Mouse (Mus musculus): ENCODE results near the gene Higd1b. TPM values are rescaled to one million over a fixed set of nuclear protein-coding genes. Genes with fewer than 3 reads are reported as not detected.

Gene Higd1b
- polyA plus RNA-seq, 1 experiment from 2014 or later: not detected

GRCm38 (mm10) chr11:102838616-102839150 lies 3.0 kb downstream of the Higd1b start:
- no peak overlapping the region for H3K9ac ChIP-seq
- H3K9me3 ChIP-seq (replicated peaks): no peaks in the 10 kb centered on the region
- H3K27me3 ChIP-seq: no peaks in the 10 kb centered on the region; the same call in 1 of the 2 replicates
- no peak overlapping the region for H3K27ac ChIP-seq (replicated peaks)
- H3K4me2 ChIP-seq: no peak overlapping the region
- ATAC-seq (ENCODE audit: insufficient read depth): no peak
- no peaks in the 10 kb centered on the region for H3K4me1 ChIP-seq (replicated peaks)
- H3K4me3 ChIP-seq (replicated peaks): no peak overlapping the region
- peaks cover 72% of the 10 kb centered on the region for H3K36me3 ChIP-seq (replicated peaks)
- WGBS (ENCODE audit: insufficient replicate concordance): 82% methylated on average over 9 of the region's 9 CpGs

DNA sequence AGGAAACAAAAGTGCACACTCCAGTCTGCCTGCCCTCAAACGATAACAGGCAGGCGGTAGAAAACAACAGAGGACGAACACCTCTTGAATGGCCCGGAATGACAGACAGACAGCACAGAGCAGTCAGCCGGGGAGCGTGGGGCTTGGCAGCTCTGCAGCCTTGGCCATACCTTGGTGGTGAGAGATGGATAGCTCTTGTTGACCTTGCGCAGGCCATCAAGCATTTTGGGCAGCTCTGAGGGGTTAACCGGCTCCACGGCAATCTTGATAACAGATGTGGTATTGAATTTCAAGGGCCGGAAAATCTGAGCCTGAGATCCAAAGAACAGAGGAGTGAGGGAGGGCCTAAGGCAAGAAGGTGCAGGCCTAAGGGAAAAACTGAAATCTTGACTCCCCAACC lies 10.3 kb downstream of the Higd1b start:
- no peak for ATAC-seq (ENCODE audit: insufficient read depth)
- no peaks in the 10 kb centered on the region for H3K9me3 ChIP-seq (replicated peaks)
- H3K9ac ChIP-seq: no peak overlapping the region
- no peak overlapping the region for H3K4me3 ChIP-seq (replicated peaks)
- no peaks in the 10 kb centered on the region for H3K27me3 ChIP-seq
- peaks cover 100% of the 10 kb centered on the region for H3K36me3 ChIP-seq (replicated peaks)
- no peak overlapping the region for H3K27ac ChIP-seq (replicated peaks)
- no peaks in the 10 kb centered on the region for H3K4me1 ChIP-seq (replicated peaks)
- no peak overlapping the region for H3K4me2 ChIP-seq
- WGBS (ENCODE audit: insufficient replicate concordance): 83% methylated on average over 10 of the region's 10 CpGs

GRCm38 (mm10) chr11:102851883-102852282 lies 16.2 kb downstream of the Higd1b start:
- WGBS (ENCODE audit: insufficient replicate concordance): 59% methylated on average over 5 of the region's 5 CpGs
- Histone ChIP-seq H3K4me2 (no peak overlapping the region), H3K36me3 (replicated peaks) (peaks cover 98% of the 10 kb centered on the region)

GRCm38 (mm10) chr11:102853760-102854159 lies 18.1 kb downstream of the Higd1b start:
- Histone ChIP-seq H3K9me3 (replicated peaks) (no peaks in the 10 kb centered on the region), H3K4me3 (replicated peaks) (no peak overlapping the region), H3K4me2 (no peak overlapping the region), H3K27me3 (no peaks in the 10 kb centered on the region), H3K36me3 (replicated peaks) (peaks cover 98% of the 10 kb centered on the region), H3K27ac (replicated peaks) (no peak overlapping the region), H3K4me1 (replicated peaks) (no peaks in the 10 kb centered on the region), H3K9ac (no peak overlapping the region)
- ATAC-seq (ENCODE audit: insufficient read depth): no peak

More at GRCm38 (mm10) chr11:102851883-102852282, 16.2 kb downstream of the Higd1b start:
- Histone ChIP-seq H3K27me3 (no peaks in the 10 kb centered on the region), H3K27ac (replicated peaks) (no peak overlapping the region), H3K9me3 (replicated peaks) (no peaks in the 10 kb centered on the region), H3K4me1 (replicated peaks) (no peaks in the 10 kb centered on the region), H3K4me3 (replicated peaks) (no peak overlapping the region), H3K9ac (no peak overlapping the region)
- no peak for ATAC-seq (ENCODE audit: insufficient read depth)

DNA sequence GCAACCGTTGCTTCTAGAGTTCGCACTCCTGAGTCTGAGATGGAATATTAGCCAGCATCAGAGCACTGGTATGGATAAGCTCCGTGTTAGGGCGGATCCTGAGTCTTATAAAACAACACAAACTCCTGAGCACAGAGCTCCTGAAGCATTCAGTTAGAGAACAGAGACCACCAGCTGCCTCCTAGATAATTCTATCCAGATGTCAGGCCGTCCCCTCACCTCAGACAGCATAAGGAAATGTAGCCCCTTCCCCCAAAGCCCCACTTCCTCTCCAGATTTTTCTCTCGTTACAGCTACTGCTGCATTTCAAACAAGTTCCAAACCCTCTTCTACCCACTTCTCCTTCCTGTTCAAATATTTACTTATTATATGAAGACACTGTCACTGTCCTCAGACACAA lies 20.3 kb downstream of the Higd1b start:
- Histone ChIP-seq H3K4me1 (replicated peaks) (no peaks in the 10 kb centered on the region), H3K27me3 (no peaks in the 10 kb centered on the region), H3K4me3 (replicated peaks) (no peak overlapping the region), H3K9me3 (replicated peaks) (no peaks in the 10 kb centered on the region), H3K27ac (replicated peaks) (no peak overlapping the region), H3K36me3 (replicated peaks) (peaks cover 98% of the 10 kb centered on the region), H3K9ac (no peak overlapping the region), H3K4me2 (no peak overlapping the region)
- WGBS (ENCODE audit: insufficient replicate concordance): 71% methylated on average over 6 of the region's 6 CpGs
- no peak for ATAC-seq (ENCODE audit: insufficient read depth)

GRCm38 (mm10) chr11:102858951-102859350 lies 23.3 kb downstream of the Higd1b start:
- Histone ChIP-seq H3K4me3 (replicated peaks) (no peak overlapping the region), H3K27me3 (no peaks in the 10 kb centered on the region), H3K27ac (replicated peaks) (no peak overlapping the region), H3K36me3 (replicated peaks) (peaks cover 99% of the 10 kb centered on the region), H3K9ac (no peak overlapping the region), H3K4me1 (replicated peaks) (no peaks in the 10 kb centered on the region), H3K4me2 (no peak overlapping the region), H3K9me3 (replicated peaks) (no peaks in the 10 kb centered on the region)
- ATAC-seq (ENCODE audit: insufficient read depth): no peak
- 89% methylated on average over 11 of the region's 11 CpGs for WGBS (ENCODE audit: insufficient replicate concordance)

GRCm38 (mm10) chr11:102859933-102860332 lies 24.3 kb downstream of the Higd1b start:
- no peaks in the 10 kb centered on the region for H3K27me3 ChIP-seq
- H3K4me2 ChIP-seq: no peak overlapping the region
- H3K27ac ChIP-seq (replicated peaks): no peak overlapping the region
- H3K4me1 ChIP-seq (replicated peaks): no peaks in the 10 kb centered on the region
- no peak for ATAC-seq (ENCODE audit: insufficient read depth)
- H3K4me3 ChIP-seq (replicated peaks): no peak overlapping the region
- H3K9me3 ChIP-seq (replicated peaks): no peaks in the 10 kb centered on the region
- H3K9ac ChIP-seq: no peak overlapping the region
- WGBS (ENCODE audit: insufficient replicate concordance): 88% methylated on average over 8 of the region's 8 CpGs
- peaks cover 99% of the 10 kb centered on the region for H3K36me3 ChIP-seq (replicated peaks)

DNA sequence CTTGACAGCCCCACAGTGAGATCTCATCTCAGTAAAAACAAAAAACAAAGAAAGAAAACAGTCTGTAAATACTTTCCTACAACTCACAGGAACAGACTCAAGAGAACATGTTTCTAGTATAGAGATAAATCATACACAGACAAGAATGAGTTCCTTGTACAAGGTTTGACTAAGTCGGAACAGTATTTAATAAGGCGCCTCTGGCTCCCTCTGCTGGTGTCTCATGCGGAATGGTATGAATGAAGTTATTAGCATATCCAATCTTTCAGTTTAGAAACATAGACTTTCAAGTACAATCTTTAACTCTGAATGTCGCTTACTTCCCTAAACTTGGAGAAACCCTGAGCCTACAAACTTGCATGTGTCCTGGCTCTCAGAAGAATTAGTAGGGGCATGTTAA lies 28.6 kb downstream of the Higd1b start:
- Histone ChIP-seq H3K4me3 (replicated peaks) (no peak overlapping the region), H3K9me3 (replicated peaks) (no peaks in the 10 kb centered on the region), H3K36me3 (replicated peaks) (peaks cover 97% of the 10 kb centered on the region), H3K4me1 (replicated peaks) (no peaks in the 10 kb centered on the region), H3K9ac (no peak overlapping the region), H3K4me2 (no peak overlapping the region), H3K27me3 (no peaks in the 10 kb centered on the region), H3K27ac (replicated peaks) (no peak overlapping the region)
- no peak for ATAC-seq (ENCODE audit: insufficient read depth)
- 47% methylated on average over 4 of the region's 4 CpGs for WGBS (ENCODE audit: insufficient replicate concordance)

DNA sequence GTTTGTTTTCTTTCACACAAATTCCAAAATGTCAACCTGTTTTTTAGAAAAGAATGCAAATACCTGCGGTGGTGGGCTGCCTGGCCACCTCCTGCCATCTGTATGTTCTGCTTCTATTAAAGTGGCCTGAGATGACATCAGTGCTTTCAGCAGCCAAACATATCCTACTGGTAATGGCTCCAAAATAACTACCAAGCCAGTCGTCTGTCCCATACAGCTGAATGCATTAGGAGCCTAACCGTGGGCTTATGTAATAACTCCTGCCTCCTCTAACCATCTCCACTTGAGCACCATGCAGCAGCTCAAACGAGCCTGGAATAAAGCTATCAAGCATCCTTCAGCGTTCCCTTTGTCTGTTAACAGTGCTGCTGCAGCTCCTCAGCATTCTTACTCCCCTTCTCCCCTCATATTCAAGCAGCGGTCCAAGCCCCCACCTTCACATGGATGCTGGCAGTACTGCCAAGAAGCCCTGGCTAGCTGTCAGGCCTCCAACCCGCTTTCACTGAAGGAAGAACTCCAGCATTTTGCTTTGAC lies 39.2 kb downstream of the Higd1b start:
- ATAC-seq (ENCODE audit: insufficient read depth): no peak
- H3K4me1 ChIP-seq (replicated peaks): peaks cover 14% of the 10 kb centered on the region
- no peak overlapping the region for H3K4me2 ChIP-seq
- no peak overlapping the region for H3K27ac ChIP-seq (replicated peaks)
- H3K9ac ChIP-seq: no peak overlapping the region
- no peak overlapping the region for H3K4me3 ChIP-seq (replicated peaks)
- 82% methylated on average over 7 of the region's 7 CpGs for WGBS (ENCODE audit: insufficient replicate concordance)
- H3K36me3 ChIP-seq (replicated peaks): peaks cover 70% of the 10 kb centered on the region
- no peaks in the 10 kb centered on the region for H3K9me3 ChIP-seq (replicated peaks)
- H3K27me3 ChIP-seq: no peaks in the 10 kb centered on the region

DNA sequence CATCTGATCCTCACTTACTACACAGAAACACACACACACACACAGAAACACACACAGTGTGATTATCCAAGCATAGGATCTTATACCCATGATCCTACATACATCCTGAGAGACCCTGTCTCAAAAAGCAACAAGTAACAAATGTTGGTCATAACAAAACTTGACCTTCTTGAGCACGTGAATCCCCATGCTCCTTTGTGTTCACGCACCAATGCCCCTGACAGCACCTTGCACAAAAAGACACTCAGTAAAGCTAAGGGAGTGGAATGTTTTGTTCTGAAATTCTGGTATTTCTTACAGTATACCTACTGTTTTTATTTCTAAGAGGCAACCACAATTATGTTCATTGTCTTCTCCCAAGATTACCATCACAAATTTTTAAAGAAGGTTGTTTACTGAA lies 43.9 kb downstream of the Higd1b start:
- Histone ChIP-seq H3K4me3 (replicated peaks) (peak overlapping the region; percentile 83), H3K27me3 (peaks cover 22% of the 10 kb centered on the region), H3K4me2 (peak overlapping the region; percentile 82), H3K36me3 (replicated peaks) (peaks cover 33% of the 10 kb centered on the region), H3K27ac (replicated peaks) (no peak overlapping the region), H3K4me1 (replicated peaks) (peaks cover 45% of the 10 kb centered on the region), H3K9me3 (replicated peaks) (no peaks in the 10 kb centered on the region), H3K9ac (peak overlapping the region; percentile 86; the same call in 1 of the 2 replicates)
- 74% methylated on average over 2 of the region's 2 CpGs for WGBS (ENCODE audit: insufficient replicate concordance)
- ATAC-seq (ENCODE audit: insufficient read depth): no peak

- H3K4me1 ChIP-seq (replicated peaks): peaks cover 55% of the 10 kb centered on the region
- peaks cover 21% of the 10 kb centered on the region for H3K36me3 ChIP-seq (replicated peaks)
- peaks cover 34% of the 10 kb centered on the region for H3K27me3 ChIP-seq
- under 1% methylated on average over 62 of the region's 62 CpGs for WGBS (ENCODE audit: insufficient replicate concordance)
- peak within 1 kb of the TSS; percentile 80 for H3K27ac ChIP-seq (replicated peaks)
- H3K4me2 ChIP-seq: peak within 1 kb of the TSS; percentile 82
- H3K4me3 ChIP-seq (replicated peaks): peak within 1 kb of the TSS; percentile 83
- peak; percentile 92 for ATAC-seq (ENCODE audit: insufficient read depth)
- H3K9ac ChIP-seq: peak within 1 kb of the TSS; percentile 86
- no peaks in the 10 kb centered on the region for H3K9me3 ChIP-seq (replicated peaks)
Measured at GRCm38 (mm10) chr11:102880585-102881313, 45.1 kb downstream of the Higd1b start, which contains the start of the genes Eftud2 and Ccdc103. Eftud2 (minus strand) TSS chr11:102880985. Ccdc103 (plus strand) TSS chr11:102881204.

Data from liver, embryonic 15.5 days (tissue).